Mouse (Mus musculus) megakaryocyte, embryonic 14.5 days (primary cell): ENCODE measurements around the gene Cyba.

Source experiments
- FLI1 ChIP-seq: IDR thresholded peaks from 2 replicates; pipeline ENCODE4 v1.6.1; 2012; ENCODE audit warnings: low read length, inconsistent platforms, mixed read lengths
- GATA1 ChIP-seq: IDR thresholded peaks from 3 replicates; pipeline ENCODE4 v1.6.1; 2012; ENCODE audit warnings: mixed read lengths, low read length, inconsistent platforms, borderline replicate concordance

- TF ChIP-seq GATA1 = no peak
- TF ChIP-seq FLI1 = no peak
These were observed 4.6 kb downstream of the Cyba start for GRCm38 (mm10) chr8:122428163-122428562.
